24 mouse cellular contexts compared by ENCODE assay signal in the genomic region with DNA sequence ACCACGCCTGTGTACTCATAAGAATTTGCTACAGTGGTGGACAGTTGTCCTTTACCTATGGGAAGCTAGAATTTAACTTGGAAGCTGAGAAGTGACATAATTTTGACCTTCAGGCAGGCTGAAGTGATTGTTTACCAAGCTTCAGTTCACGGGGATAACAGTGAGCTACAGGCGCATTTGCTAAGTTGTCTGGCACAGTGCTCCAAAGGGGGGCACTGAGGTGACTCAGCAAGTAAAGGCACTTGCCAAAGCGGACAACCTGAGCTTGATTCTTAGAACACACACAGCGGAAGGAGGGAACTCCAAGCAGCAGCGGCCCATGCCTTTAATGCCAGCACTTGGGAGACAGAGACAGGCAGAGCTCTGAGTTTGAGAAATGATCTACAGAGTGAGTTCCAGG. TPM values are rescaled to one million over a fixed set of nuclear protein-coding genes. Genes with fewer than 3 reads are reported as not detected.
DNase-seq lines count a peak whose midpoint lies in the region; ATAC-seq and TF ChIP-seq lines count a peak whose summit lies in the region.
"Had no signal": no experiment of that assay in that cellular context is flagged by ENCODE, and none has a peak within 500 bp of the region (broad histone marks: within the 10 kb centered on the region; RNA-seq: fewer than 3 reads in every experiment).

No protein-coding gene starts in this region.

- H3K4me2 ChIP-seq in lung, postnatal 0 days (replicated peaks; ENCODE audit: low read depth, low read length): no peak overlapping the region
- no peak overlapping the region for H3K4me2 ChIP-seq in forebrain, embryonic 13.5 days
- H3K4me2 ChIP-seq: heart, embryonic 11.5 days; heart, embryonic 15.5 days; hindbrain, embryonic 15.5 days had no signal

- no peak overlapping the region for H3K27ac ChIP-seq in lung, postnatal 0 days (ENCODE audit: low read length)
- H3K27ac ChIP-seq in ES-E14 (ENCODE audit: insufficient read depth, low read depth, low read length, poor library complexity, severe bottlenecking): no peak overlapping the region
- H3K27ac ChIP-seq in forebrain, embryonic 13.5 days: no peak overlapping the region
- H3K27ac ChIP-seq: embryonic facial prominence, embryonic 10.5 days; forebrain, embryonic 10.5 days; heart, adult 2 months; heart, embryonic 15.5 days; hindbrain, embryonic 15.5 days had no signal

- H3K4me1 ChIP-seq in lung, postnatal 0 days (ENCODE audit: insufficient read depth, low read depth, low read length): no peaks in the 10 kb centered on the region
- no peaks in the 10 kb centered on the region for H3K4me1 ChIP-seq in ES-E14 (ENCODE audit: control insufficient read depth in 2 of 2, insufficient read depth in 2 of 2, low read length in 2 of 2, poor library complexity in 1 of 2)
- H3K4me1 ChIP-seq in forebrain, embryonic 13.5 days: no peaks in the 10 kb centered on the region
- H3K4me1 ChIP-seq: embryonic facial prominence, embryonic 10.5 days; forebrain, embryonic 10.5 days; heart, embryonic 15.5 days; hindbrain, embryonic 15.5 days had no signal

- peak; percentile 15 for DNase-seq in lung, postnatal 0 days (ENCODE audit: low spot score)
- DNase-seq in lung, postnatal 10 days: no peak
- no peak for DNase-seq in ES-E14 (ENCODE audit: low read depth, low spot score)
- peak; percentile 14 for DNase-seq in yolk sac, embryonic 10.5 days (ENCODE audit: low spot score)
- DNase-seq in adrenal gland, postnatal 4 days (ENCODE audit: low spot score in 2 of 2): no peak
- DNase-seq in adrenal gland, adult (ENCODE audit: inconsistent age in 2 of 2, low spot score in 1 of 2): no peak
- DNase-seq: adrenal gland, adult 8-10 months; adrenal gland, postnatal 36 days; cerebellum, adult 11-12 months; cerebellum, adult 9-10 months; cerebellum, postnatal 25 days; gastrocnemius, postnatal 10 days; heart, adult 2 months had no signal

- 53% methylated on average over 6 of the region's 6 CpGs for WGBS in lung, postnatal 0 days
- WGBS in forebrain, embryonic 13.5 days: 79% methylated on average over 6 of the region's 6 CpGs

- no peak for TF ChIP-seq EP300 in lung, postnatal 0 days (IDR thresholded peaks at IDR 0.05)

- no peaks in the 10 kb centered on the region for H3K9me3 ChIP-seq in lung, postnatal 0 days (ENCODE audit: low read length)
- H3K9me3 ChIP-seq in ES-E14 (ENCODE audit: control insufficient read depth, insufficient read depth, low read depth, low read length): no peaks in the 10 kb centered on the region
- no peaks in the 10 kb centered on the region for H3K9me3 ChIP-seq in forebrain, embryonic 13.5 days (replicated peaks)
- H3K9me3 ChIP-seq: embryonic facial prominence, embryonic 10.5 days; forebrain, embryonic 10.5 days; heart, embryonic 15.5 days; hindbrain, embryonic 15.5 days had no signal

- no peak overlapping the region for H3K9ac ChIP-seq in lung, postnatal 0 days (replicated peaks; ENCODE audit: low read depth)
- no peak overlapping the region for H3K9ac ChIP-seq in ES-E14 (ENCODE audit: insufficient read depth, low read depth, low read length, poor library complexity, severe bottlenecking)
- H3K9ac ChIP-seq in forebrain, embryonic 13.5 days: no peak overlapping the region
- H3K9ac ChIP-seq: heart, embryonic 15.5 days; hindbrain, embryonic 15.5 days had no signal

- H3K36me3 ChIP-seq in lung, postnatal 0 days (ENCODE audit: insufficient read depth, low read length): peaks cover 8% of the 10 kb centered on the region; the same call in 1 of the 2 replicates
- H3K36me3 ChIP-seq in ES-E14 (ENCODE audit: control insufficient read depth, insufficient read depth, low read length, poor library complexity, severe bottlenecking): peaks cover 16% of the 10 kb centered on the region
- H3K36me3 ChIP-seq in forebrain, embryonic 13.5 days (ENCODE audit: poor library complexity, severe bottlenecking): peaks cover 24% of the 10 kb centered on the region

- in situ Hi-C loops in ES-E14 (cut with MboI; ENCODE audit: low sequenced_read_pairs in 2 of 2, unreplicated experiment in 2 of 2): no loop called here

- no peaks in the 10 kb centered on the region for H3K27me3 ChIP-seq in lung, postnatal 0 days (replicated peaks; ENCODE audit: insufficient read depth, low read length)
- no peaks in the 10 kb centered on the region for H3K27me3 ChIP-seq in forebrain, embryonic 13.5 days
- H3K27me3 ChIP-seq: CH12.LX; heart, embryonic 15.5 days; hindbrain, embryonic 15.5 days had no signal

- ATAC-seq in lung, postnatal 0 days: no peak
- peak; percentile 42; the same call in 1 of the 2 replicates for ATAC-seq in common myeloid progenitor, adult 5-6 weeks (replicated peaks; ENCODE audit: low read depth, poor library complexity, severe bottlenecking)
- ATAC-seq in forebrain, embryonic 13.5 days: no peak
- ATAC-seq: forebrain, embryonic 16.5 days; intestine, embryonic 16.5 days had no signal

- no peak for TF ChIP-seq CTCF in lung, postnatal 0 days (IDR thresholded peaks at IDR 0.05)

- H3K4me3 ChIP-seq in lung, postnatal 0 days (ENCODE audit: low read depth, low read length): no peak overlapping the region
- no peak overlapping the region for H3K4me3 ChIP-seq in ES-E14 (ENCODE audit: insufficient read depth in 1 of 2, low read depth in 1 of 2, low read length in 2 of 2, poor library complexity in 1 of 2, severe bottlenecking in 1 of 2)
- H3K4me3 ChIP-seq in forebrain, embryonic 13.5 days: no peak overlapping the region
- H3K4me3 ChIP-seq: embryonic facial prominence, embryonic 10.5 days; erythroblast, embryonic 14.5 days; forebrain, embryonic 10.5 days; heart, adult 2 months; heart, embryonic 15.5 days; hindbrain, embryonic 15.5 days had no signal

TF ChIP-seq in ES-E14, 5 proteins besides CTCF, POLR2A, EP300 and RAD21:
- TF ChIP-seq ZNF384 (IDR thresholded peaks at IDR 0.05; ENCODE audit: low read depth, low read length) (no peak), MAFK (IDR thresholded peaks at IDR 0.05; ENCODE audit: insufficient read depth, low read depth, low read length) (peak; percentile 43; the same call in 1 of the 2 replicates)

RNA-seq across cellular contexts. Expression of a gene that starts 29.0 kb away (rescaled TPM):
- polyA plus RNA-seq in lung, postnatal 0 days (2015; fragmentation: Nextera tagmentation; extraction: Ambion mirVana): 11.0 and 11.9 TPM in 2 replicates
- 12.2 and 13.8 TPM in 2 replicates for total RNA-seq in ES-E14 (2012; rRNA removed)
- 18.5 and 29.6 TPM in 2 replicates for total RNA-seq in common myeloid progenitor, adult 5-6 weeks (2017)
- total RNA-seq in adrenal gland, postnatal 4 days (2021): 1 to 10 TPM; 8.9 to 9.6 TPM
- 12.7 and 16.1 TPM in 2 replicates for polyA plus RNA-seq in forebrain, embryonic 13.5 days (2015; fragmentation: Nextera tagmentation; extraction: Ambion mirVana)

Comparison
In these comparisons a context has a peak if more than half of its experiments do, and no peak if none do; other contexts are left out.
1. DNase-seq: peak in lung, postnatal 0 days (single experiment) and yolk sac, embryonic 10.5 days (single experiment); none in lung, postnatal 10 days (single experiment), ES-E14 (single experiment), adrenal gland, postnatal 4 days (0 of 2) and adrenal gland, adult (0 of 2).